Mouse (Mus musculus) CD4-positive, CD25-positive, alpha-beta regulatory T cell, adult 2 months (primary cell): ENCODE measurements around the gene Deaf1.

ENCODE experiments used
- DNase-seq: peaks from one replicate; pipeline ENCODE4 v3.0.0-alpha.2; 2012; ENCODE audit warnings: low read depth, low spot score

Deaf1 gene

DNA sequence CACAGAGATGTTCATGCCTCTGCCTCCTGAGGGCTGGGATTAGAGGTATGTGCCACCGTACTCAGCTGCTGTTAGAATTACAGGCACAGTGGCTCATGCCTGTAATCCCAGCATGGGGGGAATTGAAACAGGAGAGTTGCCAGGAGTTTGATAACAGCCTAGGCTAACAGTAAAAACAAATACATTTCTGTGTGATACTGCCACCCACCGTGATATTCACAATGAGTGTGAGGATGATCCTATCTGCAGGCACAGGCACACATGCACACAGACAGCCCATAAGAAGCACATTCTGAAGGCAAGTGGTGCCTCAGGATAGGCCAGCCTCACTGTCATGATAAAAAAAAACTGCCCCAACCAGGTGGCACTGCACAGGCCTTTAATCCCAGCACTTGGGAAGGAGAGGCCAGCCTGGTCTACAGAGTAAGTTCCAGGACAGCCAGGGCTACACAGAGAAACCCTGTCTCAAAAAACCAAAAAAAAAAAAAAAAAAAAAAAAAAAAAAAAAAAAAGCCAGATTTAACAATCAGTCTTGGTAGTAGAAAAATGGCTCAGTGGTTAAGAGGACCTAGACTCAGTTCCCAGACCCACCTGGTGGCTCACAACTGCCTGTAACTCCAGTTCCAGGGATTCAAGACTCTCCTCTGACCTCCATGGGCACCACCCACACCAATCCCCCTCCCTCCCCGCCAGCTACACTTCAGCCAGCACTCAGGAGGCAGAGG lies 29.4 kb downstream of the Deaf1 start:
- no peak for DNase-seq

DNA sequence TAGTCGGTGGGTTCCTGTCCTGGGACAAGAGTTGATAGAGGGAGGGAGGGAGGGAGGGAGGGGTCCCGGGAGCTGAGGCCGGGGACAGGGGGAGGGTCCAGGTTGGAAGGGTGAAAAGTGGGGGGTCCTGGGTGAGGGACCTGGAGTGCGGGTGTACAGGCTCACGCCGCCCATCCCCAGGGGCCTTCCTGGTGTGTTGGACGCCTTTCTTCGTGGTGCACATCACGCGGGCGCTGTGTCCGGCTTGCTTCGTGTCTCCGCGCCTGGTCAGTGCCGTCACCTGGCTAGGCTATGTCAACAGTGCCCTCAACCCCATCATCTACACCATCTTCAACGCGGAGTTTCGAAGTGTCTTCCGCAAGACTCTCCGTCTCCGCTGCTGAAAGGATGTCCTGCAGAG lies 33.0 kb downstream of the Deaf1 start:
- DNase-seq, result no peak

DNA sequence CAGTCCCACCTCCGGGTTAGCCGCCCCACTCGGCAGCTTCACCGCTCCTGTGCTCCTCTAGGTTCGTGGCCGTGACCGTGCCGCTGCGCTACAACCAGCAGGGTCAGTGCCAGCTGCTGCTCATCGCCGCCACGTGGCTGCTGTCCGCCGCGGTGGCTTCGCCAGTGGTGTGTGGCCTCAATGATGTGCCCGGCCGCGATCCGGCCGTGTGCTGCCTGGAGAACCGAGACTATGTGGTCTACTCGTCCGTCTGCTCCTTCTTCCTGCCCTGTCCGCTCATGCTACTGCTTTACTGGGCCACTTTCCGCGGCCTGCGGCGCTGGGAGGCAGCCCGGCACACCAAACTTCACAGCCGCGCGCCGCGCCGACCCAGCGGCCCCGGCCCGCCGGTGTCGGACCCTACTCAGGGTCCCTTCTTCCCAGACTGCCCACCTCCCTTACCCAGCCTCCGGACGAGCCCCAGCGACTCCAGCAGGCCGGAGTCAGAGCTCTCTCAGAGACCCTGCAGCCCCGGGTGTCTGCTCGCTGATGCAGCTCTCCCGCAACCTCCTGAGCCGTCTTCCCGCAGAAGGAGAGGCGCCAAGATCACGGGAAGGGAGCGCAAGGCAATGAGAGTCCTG lies 33.5 kb downstream of the Deaf1 start:
- peak; percentile 21 for DNase-seq

DNA sequence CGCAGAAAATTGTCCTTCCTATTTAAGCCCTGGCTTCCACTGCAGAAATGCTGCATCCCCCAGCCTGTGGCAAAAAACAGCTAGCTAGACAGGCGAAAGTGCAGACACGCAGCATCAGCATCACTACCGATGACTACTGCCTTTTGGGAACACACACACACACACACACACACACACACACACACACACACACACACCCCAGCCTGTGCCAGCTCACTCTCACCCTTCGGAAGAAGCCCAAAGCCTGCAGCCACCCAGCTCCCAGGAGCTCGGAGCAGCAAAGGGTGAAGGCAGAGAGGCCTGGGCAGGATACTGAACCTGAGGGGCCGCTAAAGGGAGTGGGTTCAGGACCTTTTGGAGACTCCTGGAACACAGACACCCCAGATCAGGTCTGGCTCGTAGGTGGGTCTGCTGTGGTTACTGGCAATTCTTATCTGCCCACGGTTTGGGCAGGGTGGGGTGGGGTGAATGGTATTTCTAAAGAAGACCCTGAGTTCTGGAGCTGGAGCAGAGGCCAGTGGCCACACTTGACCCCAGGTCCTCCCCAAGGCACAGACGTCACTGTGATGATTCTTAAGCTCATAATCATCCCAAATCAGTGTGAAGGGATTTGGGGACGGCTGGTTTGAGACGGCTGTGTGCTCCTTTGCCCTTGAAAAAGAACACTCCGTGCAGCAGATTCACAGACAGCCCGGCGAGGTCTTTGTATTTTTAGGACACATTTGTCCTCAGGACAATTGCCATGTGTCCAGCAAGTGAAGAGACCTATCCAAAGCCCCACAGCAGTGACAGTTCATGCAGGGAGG lies 34.7 kb downstream of the Deaf1 start:
- DNase-seq, result no peak

DNA sequence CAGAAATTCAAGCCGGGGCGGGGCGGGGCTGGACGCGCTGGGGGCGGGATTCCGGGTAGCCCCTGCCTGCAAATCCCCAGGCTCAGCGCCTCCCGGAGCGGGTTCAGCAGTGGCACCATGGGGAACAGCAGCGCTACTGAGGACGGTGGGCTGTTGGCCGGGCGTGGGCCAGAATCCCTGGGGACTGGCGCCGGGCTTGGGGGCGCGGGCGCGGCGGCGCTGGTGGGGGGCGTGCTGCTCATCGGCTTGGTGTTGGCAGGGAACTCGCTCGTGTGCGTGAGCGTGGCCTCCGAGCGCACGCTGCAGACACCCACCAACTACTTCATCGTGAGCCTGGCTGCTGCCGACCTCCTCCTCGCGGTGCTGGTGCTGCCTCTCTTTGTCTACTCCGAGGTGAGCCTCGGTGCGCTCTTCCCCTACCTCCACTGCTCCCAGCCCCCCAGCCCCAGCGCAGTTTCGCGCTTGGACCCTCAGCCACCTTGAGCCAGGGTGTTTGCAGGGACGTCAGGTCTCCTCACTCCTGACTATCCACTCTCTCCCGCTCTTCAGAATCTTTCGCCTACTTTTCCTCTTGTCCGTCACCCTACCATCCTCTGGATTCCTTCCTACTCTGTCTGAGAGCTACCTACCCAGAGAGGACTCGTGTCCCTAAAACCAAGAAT lies 35.4 kb downstream of the Deaf1 start, which contains the start of gene Drd4:
Drd4 (plus strand) TSS at position 86 of the 662 bp plus-strand sequence.
- no peak for DNase-seq

DNA sequence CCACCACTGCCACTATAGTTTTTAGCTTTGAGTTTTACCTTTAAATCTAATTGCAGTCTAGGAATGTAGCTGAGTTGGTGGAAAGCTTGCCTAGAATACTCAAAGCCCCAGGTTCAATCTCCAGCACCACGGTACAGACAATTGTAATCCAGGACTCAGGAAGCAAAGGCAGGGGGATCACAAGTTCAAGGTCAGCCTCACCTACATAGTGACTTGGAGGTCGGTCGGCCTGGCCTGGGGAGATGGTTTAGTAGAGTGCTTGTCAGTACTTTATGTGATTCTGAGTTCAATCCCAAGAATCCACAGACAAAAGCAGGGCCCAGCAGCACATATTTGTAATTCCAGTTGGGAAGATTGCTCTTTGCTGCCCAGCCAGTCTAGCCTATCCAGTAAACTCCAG lies 39.4 kb downstream of the Deaf1 start:
- DNase-seq, result no peak

DNA sequence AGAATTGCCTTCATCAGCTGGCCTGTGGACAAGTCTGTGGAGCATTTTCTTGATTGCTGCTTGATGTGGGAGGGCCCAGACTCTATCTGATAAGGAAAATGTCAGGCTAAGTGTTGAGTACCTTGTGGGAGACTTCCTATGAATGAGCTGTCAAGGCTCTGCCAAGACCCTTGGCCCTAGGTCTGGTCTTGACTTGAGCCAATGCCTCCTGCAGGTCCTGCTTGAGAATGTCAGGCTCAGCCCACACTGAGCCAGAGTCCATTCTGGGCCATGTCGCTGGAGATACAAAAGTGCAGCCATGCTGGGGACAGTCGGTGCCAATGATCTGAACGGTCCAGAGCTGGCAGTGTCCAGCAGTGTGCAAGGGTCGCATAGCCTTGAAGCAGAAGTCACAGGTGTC lies 44.7 kb downstream of the Deaf1 start:
- no peak for DNase-seq

DNA sequence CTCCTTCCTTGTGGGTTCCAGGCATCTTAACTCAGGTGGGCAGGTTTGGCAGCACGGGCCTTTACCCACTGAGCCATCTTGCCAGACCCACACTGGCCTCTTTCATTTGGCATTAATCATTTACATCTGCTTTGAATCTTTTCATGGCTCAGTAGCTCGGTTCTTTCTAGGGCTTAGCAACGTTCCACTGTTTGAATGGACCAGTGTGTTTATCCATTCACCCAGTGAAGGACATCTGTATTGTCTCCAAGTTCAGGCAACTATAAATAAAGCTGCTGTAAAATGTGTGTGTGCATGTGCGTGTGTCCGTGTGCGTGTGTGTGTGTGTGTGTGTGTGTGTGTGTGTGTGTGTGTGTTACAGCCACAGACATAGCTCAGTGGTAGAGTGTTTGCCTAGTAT lies 46.0 kb downstream of the Deaf1 start:
- DNase-seq, result no peak

DNA sequence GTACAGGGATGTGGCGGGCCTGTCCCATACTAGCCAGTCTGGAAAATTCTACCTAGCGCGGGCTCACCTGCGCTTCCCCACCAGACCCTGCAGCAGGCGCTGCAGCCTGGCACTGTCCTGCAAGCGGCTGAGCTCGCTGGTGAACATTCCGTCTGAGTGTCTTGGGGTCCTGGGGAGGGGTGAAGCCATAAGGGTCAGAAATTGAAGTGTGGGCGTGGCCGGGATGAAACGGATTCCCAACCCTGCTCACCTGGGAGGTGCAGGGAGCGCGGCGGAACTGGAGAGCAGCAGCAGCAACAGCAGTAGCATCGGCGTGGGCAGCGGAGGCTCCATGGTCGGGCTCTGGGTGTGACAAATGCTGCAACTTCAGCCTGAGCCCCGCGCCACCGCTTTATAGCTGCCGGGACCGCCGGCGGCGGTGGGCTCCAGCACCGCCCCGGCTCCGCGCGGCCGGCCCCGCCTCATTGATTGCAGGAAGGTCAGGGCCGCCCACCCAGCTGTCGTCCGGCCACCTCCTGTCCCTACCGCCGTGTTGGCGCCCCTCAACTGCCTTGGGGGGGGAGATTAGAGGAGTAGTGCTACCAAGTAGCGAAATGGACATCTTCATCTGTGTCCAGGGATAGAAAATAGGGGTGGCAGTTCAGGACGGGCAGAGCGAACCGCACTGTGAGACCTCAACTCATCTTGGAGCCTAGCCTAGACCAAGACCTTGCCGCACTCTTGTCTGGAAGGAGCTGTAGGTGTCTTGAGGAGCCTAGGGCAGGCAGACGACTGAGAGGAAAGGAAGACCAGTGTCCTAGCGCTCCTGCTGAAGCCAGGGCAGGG lies 48.5 kb downstream of the Deaf1 start, which contains the start of gene Sct:
Sct (minus strand) TSS at position 368 of the 825 bp plus-strand sequence.
- peak; percentile 53 for DNase-seq

DNA sequence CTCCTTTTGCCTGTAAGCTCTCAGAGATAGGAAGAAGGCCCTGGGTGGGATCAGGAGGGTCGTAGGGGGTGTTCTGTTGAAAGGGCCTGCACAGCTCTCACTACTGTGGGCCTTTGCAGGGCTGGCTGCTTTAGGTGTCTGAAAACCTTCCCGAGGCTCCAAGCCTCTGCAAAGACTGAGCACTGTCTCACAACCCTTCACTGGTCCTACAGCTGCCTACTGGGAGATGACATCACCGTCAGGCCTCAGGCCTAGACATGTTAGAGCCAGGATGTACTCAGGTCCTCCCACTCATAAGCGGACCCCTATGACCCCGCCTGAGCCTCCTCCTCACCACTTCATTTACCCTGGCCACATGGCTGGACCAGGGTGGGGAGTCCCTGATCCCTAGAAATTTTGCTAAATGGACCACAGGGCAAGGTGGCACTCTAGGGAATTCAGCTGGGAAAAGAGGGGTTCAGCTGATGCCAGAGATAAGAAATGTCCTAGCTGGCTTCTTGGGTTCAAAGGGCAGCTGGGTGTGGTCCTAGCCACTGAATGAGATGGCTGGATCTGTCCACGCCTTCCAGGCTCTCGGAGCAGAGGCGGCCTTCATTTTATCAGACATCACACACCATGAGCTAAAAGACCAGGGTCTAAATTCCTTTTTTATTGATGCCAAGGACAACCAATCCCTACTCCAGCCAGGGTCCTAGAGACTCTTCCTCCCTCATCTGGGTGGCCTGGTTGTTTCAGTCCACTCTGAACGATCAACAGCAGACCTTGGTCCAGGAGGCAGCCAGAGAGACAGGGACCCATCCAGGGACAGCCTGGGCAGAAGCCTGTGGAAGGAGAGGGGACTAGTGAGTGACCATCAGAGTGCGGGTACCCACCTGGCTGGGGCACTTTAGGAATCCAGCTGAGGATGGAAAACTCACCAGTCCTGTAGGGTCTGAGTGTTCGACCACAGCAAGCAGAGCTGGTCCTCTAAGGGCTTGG lies 49.5 kb downstream of the Deaf1 start:
- no peak for DNase-seq

DNA sequence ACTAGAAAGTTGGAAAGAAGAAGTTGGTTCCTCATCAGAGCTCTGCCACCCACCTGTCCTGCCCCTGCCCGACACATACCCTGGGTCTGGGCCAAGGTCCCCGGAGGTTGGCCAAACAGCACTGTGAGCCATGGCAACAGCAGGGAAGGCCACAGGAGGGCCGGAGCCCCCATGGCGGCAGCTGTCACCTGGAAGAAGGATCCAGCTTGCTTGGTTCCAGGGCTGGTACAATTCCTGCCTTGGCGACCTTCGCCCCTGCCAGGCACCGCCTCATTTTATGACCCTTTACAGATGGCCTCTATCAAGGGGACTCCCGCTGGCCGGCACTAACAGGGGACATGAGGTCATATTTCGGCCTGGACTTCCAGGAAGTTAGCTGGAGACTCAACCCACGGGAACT lies 50.9 kb downstream of the Deaf1 start, which contains the start of gene Cdhr5:
Cdhr5 (minus strand) TSS at position 241 of the 400 bp plus-strand sequence.
- no peak for DNase-seq

DNA sequence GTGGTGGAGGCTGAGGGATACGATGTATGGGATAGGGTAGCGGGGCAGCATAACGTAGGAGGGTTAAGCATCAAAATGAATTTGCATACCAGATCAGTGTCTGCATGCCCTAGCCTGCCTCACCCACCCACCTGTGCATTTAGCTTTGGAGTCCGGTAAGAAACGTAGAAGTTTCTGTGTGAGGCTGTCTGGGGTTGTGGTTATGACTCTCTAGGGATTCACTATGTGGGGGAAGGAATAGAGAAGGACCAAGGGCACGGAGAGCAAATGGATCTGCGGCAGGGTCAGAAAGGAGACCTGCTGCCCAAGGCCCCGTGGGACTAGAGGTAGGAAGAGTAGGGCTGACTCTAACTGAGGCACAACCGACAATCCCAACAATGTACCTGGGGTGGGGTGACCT lies 52.1 kb downstream of the Deaf1 start:
- DNase-seq, result no peak

DNA sequence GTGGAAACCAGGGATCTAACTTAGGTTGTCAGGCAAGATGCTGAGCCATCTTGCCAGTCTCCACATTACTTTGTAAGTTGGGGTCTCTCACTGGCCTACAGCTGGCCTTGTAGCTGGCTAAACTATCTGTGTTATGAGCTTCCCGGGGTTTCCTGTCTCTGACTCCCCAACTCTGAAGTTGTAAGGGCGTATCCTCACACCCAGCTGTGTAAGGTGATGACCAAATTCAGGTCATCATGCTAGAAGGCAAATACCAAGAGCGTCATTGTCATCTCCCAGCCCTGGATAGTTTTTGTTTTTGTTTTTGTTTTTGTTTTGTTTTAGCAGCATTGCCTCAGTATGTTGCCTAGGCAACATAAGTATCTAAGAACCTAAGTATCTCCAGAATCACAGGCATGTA lies 56.9 kb downstream of the Deaf1 start:
- no peak for DNase-seq

DNA sequence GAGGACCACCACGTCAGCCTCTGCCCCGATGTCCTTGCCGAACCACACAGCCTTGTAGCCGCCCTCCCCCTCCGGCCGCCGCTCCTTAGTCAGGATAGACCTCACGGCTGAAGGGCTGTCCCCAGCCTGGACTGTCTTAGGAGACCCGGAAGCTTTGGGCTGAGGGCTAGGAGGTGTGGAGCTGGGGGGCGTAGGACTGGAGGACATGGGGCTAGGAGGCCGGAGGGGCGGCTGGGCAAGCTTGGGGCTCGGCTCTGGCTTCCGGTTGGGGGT lies 58.3 kb downstream of the Deaf1 start:
- DNase-seq, result no peak

DNA sequence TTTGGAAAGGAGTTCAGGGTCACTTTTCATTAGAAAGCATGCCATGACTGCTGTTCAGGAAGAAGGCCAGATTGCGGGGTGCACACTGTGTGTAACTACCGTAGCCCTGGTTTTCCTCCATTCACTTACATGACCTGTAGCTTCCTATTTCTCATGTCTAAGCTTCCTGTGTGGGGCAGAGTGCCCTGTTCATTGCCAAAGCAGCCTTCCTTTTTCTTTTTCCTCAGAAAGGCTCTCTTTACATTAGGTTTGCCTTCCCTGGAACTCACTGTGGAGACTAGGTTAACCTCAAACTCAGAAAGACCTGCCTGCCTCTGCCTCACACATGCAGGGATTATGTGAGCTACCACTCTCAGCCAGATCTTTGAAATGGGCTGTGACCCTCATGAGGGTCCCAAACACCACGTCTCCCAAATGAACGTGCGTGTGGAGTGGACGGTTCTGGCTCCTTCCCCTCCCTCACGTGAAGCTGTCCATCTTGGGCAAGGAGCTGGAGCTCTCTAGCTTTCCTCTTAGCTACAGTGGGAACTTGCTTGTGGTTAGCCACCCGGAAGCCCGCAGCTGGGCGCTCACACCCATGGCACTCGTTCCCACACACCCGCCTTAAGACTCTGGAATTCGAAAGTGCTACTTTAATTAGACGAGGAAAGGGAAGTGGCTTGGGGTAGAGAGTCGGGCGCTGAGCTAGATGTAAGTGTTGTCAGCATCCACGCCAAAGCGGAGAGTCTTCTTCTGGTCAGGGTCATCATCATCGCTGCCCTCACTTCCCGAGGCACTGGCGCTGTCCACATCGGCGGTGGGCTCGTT lies 58.8 kb downstream of the Deaf1 start:
- DNase-seq, result peak; percentile 47

DNA sequence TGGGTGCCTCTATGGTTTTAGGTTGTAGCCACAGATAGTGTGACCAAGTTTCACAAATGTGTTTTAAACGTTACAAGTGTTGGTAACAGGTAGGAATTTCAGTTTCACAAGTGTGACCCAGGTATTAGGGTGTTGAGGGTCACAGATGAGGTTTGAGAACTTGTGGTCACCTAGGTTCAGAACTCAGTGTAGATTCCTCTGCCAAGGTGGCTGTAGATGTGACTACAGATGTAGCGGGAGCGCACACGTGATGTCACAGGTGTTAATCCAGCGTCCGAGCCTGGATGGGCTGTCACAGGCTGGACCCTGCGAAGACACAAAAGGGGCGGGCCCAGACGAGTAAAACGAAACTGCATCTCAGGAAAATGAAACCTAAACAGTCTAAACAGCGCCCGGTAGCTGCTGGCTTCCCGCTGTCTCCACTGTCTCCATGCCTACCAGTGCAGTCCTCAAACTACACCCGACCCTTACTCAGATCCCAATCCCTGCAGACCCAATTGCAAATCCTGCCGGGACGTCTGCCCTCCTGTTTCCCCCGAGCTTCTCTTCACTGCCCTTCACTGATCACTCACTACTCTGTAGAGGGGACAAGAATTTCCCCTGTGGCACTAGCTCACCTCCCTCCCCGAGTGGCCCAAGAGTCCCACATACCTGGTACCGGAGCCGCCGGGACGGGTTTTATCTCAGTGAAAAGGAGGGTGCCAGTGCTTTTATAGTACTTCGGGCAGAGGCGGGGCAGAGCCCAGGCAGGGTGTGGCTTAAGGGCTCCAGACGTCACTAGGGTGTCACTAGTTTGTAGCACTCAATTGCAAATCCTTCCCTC lies 61.5 kb downstream of the Deaf1 start, which contains the start of gene Irf7:
Irf7 (minus strand) TSS at position 743 of the 823 bp plus-strand sequence.
- DNase-seq, result peak; percentile 92

DNA sequence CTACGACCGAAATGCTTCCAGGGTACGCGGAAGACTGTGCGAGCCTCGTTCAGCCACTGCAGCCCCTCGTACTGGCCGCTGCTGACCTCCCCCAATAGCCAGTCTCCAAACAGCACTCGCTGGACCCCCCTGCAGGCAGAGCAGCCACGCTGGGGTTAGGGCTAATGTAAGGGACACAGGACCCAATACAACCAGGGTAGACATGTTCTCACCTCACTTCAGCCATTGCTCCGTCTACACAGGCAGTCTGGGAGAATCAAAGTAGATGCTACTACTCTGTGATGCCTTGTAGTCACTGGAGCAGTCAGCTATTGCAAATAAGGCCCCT lies 62.1 kb downstream of the Deaf1 start:
- peak; percentile 52 for DNase-seq

DNA sequence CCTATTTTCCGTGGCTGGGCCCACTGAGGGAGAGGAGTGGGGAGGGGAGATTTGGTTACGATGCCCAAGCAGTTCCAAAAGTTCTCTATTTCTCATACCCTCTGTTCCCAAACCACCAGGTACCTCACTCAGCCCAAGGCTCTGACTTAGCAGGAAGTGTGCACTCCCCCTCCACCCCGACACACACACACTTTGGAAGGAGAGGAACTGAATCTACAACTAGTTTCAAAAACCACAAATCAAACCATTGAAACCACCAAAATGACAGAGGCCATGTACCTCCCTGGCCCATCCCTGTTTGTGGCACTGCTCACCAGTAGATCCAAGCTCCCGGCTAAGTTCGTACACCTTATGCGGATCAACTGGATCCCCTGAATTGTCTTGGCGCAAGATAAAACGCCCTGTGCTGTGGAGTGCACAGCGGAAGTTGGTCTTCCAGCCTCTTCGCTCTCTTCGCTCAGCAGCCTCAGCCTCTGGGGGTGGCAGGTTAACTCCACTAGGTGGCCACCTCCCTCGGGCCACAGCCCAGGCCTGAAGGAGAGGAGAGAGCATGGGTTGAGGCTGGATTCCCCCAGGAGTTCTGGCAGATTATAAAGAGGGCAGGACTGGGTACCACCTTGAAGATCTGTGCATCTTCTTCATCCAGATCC lies 62.6 kb downstream of the Deaf1 start:
- DNase-seq, result peak; percentile 79
